Mouse (Mus musculus) stomach, embryonic 15.5 days (tissue): Measurements from ENCODE around the gene Nppa. TPM values are rescaled to one million over a fixed set of nuclear protein-coding genes. Genes with fewer than 3 reads are reported as not detected.

Source experiments
- ATAC-seq: fragments of 200-750 bp; cut with Nextera tagmentation; 2 replicates; pipeline ENCODE4 v1.8.0; 2017; ENCODE audit warnings: low read depth, moderate number of reproducible peaks, moderate TSS enrichment; ENCODE audit not compliant: insufficient read depth, low FRiP score
- H3K27ac ChIP-seq: fragments of 300-500 bp; sonication (generic); 2 replicates; pipeline ENCODE4 v1.5.1; 2015; ENCODE audit warnings: mild to moderate bottlenecking, inconsistent platforms
- H3K27me3 ChIP-seq: fragments of 300-500 bp; sonication (generic); replicated peaks from 2 replicates; pipeline ENCODE4 v1.6.1; 2015; ENCODE audit warnings: inconsistent platforms
- H3K36me3 ChIP-seq: fragments of 300-500 bp; sonication (generic); 2 replicates; pipeline ENCODE4 v1.6.1; 2015; ENCODE audit warnings: inconsistent platforms
- H3K4me1 ChIP-seq: fragments of 300-500 bp; sonication (generic); 2 replicates; pipeline ENCODE4 v1.6.1; 2015; ENCODE audit warnings: inconsistent platforms
- H3K4me2 ChIP-seq: fragments of 300-500 bp; sonication (generic); 2 replicates; pipeline ENCODE4 v1.6.1; 2015; ENCODE audit warnings: mild to moderate bottlenecking, inconsistent platforms
- H3K4me3 ChIP-seq: fragments of 300-500 bp; sonication (generic); replicated peaks from 2 replicates; pipeline ENCODE4 v1.5.1; 2015; ENCODE audit warnings: inconsistent platforms
- H3K9ac ChIP-seq: fragments of 300-500 bp; sonication (generic); 2 replicates; pipeline ENCODE4 v1.6.1; 2015; ENCODE audit warnings: inconsistent platforms
- H3K9me3 ChIP-seq: fragments of 300-500 bp; sonication (generic); 2 replicates; pipeline ENCODE4 v1.6.1; 2016; ENCODE audit warnings: inconsistent platforms
- WGBS: fragments of 180-500 bp; shearing (Covaris S2); methylation state at CpG from one replicate; pipeline ENCODE4 v1.1.7; 2015; 5-methylcytosine and 5-hydroxymethylcytosine counted together
- polyA plus RNA-seq: library from polyadenylated mRNA; unstranded; fragments of >200 nt; fragmentation: Nextera tagmentation; extraction: Ambion mirVana; gene quantifications from 2 replicates; pipeline ENCODE4 v1.2.1, GENCODE M21; 2015

Gene Nppa
- polyA plus RNA-seq, 1 experiment from 2014 or later = 2.6 TPM

DNA sequence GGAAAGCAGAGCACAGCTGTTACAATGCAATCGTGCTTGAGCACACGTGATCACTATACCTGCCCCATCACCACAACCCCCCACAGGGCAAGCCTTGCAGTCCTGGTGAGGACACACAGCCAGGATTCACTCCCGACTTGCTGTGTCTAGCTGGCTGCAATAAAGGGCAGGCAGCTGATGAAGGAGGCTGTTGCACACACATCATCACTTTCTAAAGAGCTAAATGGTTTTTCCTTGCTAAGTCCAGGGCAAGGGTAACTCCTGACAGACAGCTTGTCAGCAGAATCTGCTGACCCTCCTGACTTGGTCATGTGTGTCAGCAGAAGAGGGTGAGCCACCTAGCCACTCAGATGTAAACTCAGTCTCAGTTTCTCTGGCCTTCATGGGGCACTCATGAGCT is 16.5 kb downstream of the Nppa start:
- Histone ChIP-seq H3K27ac (no peak overlapping the region), H3K4me2 (no peak overlapping the region), H3K4me3 (no peak overlapping the region), H3K4me1 (no peaks in the 10 kb centered on the region), H3K9me3 (no peaks in the 10 kb centered on the region), H3K9ac (no peak overlapping the region), H3K27me3 (no peaks in the 10 kb centered on the region), H3K36me3 (peaks cover 57% of the 10 kb centered on the region)
- no peak for ATAC-seq
- 84% methylated on average over 3 of the region's 3 CpGs for WGBS

DNA sequence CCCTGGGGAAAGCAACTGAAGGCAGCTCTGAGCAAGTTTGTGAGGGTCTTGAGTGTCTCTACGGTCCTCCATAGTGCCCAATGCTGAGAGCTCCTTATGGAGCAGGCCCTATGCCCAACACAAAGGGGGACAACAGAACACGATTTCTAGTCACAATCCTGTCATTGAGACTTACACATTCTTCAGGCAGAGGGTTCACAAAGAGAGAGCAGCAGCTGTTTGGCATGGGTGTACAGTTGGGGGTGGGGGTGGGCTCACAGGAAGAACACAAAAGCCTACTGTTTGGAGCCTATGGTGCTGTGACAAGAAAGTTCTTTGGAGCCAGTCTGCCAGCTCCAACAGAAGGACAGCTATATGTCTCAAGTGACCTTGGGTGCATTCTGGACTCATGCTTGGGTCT is 17.9 kb downstream of the Nppa start:
- no peaks in the 10 kb centered on the region for H3K27me3 ChIP-seq
- no peak overlapping the region for H3K27ac ChIP-seq
- H3K4me1 ChIP-seq = no peaks in the 10 kb centered on the region
- no peaks in the 10 kb centered on the region for H3K9me3 ChIP-seq
- no peak overlapping the region for H3K4me2 ChIP-seq
- 87% methylated on average over 2 of the region's 2 CpGs for WGBS
- no peak overlapping the region for H3K4me3 ChIP-seq
- no peak overlapping the region for H3K9ac ChIP-seq
- H3K36me3 ChIP-seq = peaks cover 47% of the 10 kb centered on the region
- ATAC-seq = no peak

DNA sequence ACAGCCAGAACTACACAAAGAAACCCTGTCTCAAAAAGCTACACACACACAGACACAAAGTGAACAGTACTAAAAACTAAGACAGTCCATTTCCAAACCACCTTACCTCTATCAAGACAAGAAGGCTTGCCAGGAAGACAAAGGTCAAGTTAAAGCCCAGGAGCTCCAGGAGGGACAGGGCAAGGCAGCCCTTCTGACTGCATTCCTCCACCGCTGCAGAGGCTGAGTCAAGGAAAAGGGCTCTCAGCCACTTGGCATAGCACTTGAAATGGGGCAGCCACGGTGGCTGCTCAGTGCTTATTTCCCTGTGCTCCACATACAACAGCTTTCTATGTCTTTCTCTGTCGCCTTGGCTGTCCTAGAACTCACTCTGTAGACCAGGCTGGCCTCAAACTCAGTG is 23.5 kb downstream of the Nppa start:
- no peak overlapping the region for H3K4me2 ChIP-seq

DNA sequence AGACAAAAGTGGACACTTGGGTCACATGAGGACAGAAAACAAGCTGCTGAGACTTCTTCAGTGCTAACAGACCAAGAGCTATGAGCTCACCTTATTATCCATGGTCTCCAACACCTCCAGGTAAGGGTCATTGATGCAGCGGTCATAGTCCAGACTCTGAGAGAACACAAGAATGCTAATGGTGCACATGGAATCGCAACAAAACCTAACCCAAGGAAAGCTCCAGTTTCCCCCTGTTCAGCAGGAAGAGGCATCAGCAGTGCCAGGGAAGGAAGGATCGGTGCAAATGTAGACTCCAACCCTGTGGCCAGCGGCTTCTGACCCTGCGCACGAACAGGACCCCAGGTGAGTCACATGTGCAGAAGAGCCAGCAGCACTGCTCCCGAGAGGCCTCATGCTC is 28.8 kb downstream of the Nppa start:
- 90% methylated on average over 7 of the region's 7 CpGs for WGBS
- no peak overlapping the region for H3K27ac ChIP-seq
- H3K36me3 ChIP-seq = peaks cover 14% of the 10 kb centered on the region; the same call in 1 of the 2 replicates
- no peaks in the 10 kb centered on the region for H3K9me3 ChIP-seq
- H3K27me3 ChIP-seq = no peaks in the 10 kb centered on the region
- H3K4me1 ChIP-seq = no peaks in the 10 kb centered on the region
- no peak overlapping the region for H3K4me2 ChIP-seq
- no peak overlapping the region for H3K9ac ChIP-seq
- no peak overlapping the region for H3K4me3 ChIP-seq
- ATAC-seq = no peak

More for the DNA sequence above, 23.5 kb downstream of the Nppa start:
- H3K27me3 ChIP-seq = no peaks in the 10 kb centered on the region
- H3K4me3 ChIP-seq = no peak overlapping the region
- no peaks in the 10 kb centered on the region for H3K9me3 ChIP-seq
- no peaks in the 10 kb centered on the region for H3K4me1 ChIP-seq
- ATAC-seq = no peak
- no peak overlapping the region for H3K9ac ChIP-seq
- no peak overlapping the region for H3K27ac ChIP-seq
- 92% methylated on average over 3 of the region's 3 CpGs for WGBS
- peaks cover 28% of the 10 kb centered on the region for H3K36me3 ChIP-seq

DNA sequence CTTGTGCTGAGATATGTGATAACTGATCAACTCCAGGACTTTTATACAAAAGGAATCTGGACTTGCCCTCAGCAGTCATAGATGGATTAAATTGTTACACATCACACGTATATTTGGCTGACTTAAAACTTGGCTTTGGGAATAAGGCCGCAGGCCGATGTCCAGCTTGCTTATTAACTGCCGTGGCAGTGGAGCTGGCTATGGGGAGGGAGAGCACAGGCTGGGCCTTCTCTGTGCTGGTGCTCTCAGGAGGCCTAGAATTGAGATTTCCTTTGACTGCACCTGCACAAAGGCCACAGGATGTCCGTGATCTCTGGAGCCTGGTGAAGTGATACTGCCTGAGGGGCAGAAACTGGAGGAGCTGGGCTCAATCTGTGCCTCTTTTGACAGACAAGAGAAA is 30.0 kb downstream of the Nppa start:
- WGBS = 75% methylated on average over 5 of the region's 5 CpGs
- no peaks in the 10 kb centered on the region for H3K4me1 ChIP-seq
- H3K27ac ChIP-seq = no peak overlapping the region
- no peak overlapping the region for H3K4me2 ChIP-seq
- no peak for ATAC-seq
- 0 out of 2 replicates have a peak, but pooled peaks cover 7% of the 10 kb centered on the region for H3K36me3 ChIP-seq
- H3K27me3 ChIP-seq = no peaks in the 10 kb centered on the region
- H3K9ac ChIP-seq = no peak overlapping the region
- H3K9me3 ChIP-seq = no peaks in the 10 kb centered on the region
- no peak overlapping the region for H3K4me3 ChIP-seq

DNA sequence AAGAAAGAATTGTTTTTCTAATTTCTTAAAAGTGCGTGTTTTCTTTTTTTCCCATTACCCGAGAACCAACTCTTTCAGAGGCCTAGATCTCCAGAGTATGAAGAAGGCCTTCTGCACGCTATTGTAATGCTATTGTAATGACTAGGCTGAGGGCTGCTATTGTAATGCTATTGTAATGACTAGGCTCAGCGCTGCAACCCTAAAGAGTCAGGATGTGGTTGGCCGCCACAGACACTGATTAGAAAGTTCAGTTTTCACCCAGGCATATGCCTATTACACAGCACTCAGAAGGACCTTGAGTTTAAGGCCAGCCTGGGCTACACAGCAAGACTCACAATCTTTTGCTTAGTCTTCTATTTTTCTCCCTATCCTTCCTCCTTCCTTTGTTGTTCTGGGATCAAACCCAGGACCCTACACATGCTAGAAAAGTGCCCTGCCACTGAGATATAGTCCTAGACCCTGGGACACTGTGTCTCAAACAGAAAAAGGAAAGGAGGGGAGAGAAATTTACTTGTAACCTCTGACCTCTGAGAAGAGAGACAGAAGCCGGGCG is 33.4 kb downstream of the Nppa start:
- 83% methylated on average over 7 of the region's 7 CpGs for WGBS
- no peak overlapping the region for H3K4me2 ChIP-seq
- H3K36me3 ChIP-seq = no peaks in the 10 kb centered on the region
- no peak overlapping the region for H3K4me3 ChIP-seq
- no peak overlapping the region for H3K27ac ChIP-seq
- no peak overlapping the region for H3K9ac ChIP-seq
- H3K9me3 ChIP-seq = no peaks in the 10 kb centered on the region
- peaks cover 5% of the 10 kb centered on the region; the same call in 1 of the 2 replicates for H3K4me1 ChIP-seq
- no peak for ATAC-seq
- no peaks in the 10 kb centered on the region for H3K27me3 ChIP-seq

DNA sequence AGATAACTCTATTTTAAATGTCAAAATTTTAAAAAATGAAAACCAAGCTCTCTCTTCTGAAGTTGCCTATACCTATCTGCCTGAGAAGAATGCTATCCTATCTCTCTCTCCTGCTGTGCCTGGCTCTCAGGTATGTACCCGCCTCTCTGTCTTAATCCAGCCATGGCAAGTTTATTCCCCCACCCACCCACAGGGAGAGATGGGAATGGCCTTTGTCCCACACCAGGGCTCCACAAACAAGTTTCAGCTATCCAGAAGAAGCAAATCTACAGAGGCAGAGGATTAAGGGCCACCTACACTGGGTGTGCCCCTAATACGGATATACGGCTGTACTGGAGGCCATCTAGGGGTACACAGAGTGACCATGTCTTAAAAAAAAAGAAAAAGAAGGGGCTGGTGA is 34.9 kb downstream of the Nppa start:
- no peaks in the 10 kb centered on the region for H3K9me3 ChIP-seq
- no peak overlapping the region for H3K4me3 ChIP-seq
- no peak overlapping the region for H3K27ac ChIP-seq
- no peaks in the 10 kb centered on the region for H3K27me3 ChIP-seq
- no peak for ATAC-seq
- peaks cover 16% of the 10 kb centered on the region for H3K4me1 ChIP-seq
- H3K36me3 ChIP-seq = no peaks in the 10 kb centered on the region
- no peak overlapping the region for H3K9ac ChIP-seq
- H3K4me2 ChIP-seq = no peak overlapping the region
- WGBS = 89% methylated on average over 3 of the region's 3 CpGs

DNA sequence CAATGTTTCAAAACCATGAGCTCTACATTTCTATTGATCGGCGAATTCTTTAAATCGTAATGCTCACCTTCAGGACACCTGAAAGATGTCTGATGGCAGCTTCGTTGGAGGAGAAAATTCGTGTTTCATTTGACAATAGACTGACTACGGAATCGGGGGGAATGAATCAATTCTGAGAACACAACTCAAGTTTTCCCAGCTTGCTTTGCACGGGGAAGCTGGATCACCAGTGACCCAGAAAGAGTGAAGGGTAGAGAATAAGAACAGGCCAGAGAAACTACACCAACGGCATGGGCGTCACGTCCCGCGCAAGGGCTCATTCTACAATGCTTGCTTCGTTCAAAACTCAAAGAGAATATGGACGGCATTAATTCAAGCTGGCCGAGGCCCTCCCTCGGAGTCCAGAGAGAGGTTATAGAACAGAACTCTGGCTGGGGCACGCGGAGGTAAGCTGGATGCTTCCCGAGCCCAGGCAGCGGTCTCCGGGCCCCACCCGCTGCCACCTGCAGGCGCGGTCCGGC is 37.6 kb downstream of the Nppa start:
- H3K9ac ChIP-seq = peak overlapping the region; percentile 56
- H3K36me3 ChIP-seq = no peaks in the 10 kb centered on the region
- WGBS = 6% methylated on average over 26 of the region's 26 CpGs
- peak overlapping the region; percentile 88 for H3K27ac ChIP-seq
- no peak for ATAC-seq
- H3K4me3 ChIP-seq = peak overlapping the region; percentile 90
- peak overlapping the region; percentile 68 for H3K4me2 ChIP-seq
- peaks cover 27% of the 10 kb centered on the region for H3K4me1 ChIP-seq
- no peaks in the 10 kb centered on the region for H3K9me3 ChIP-seq
- H3K27me3 ChIP-seq = no peaks in the 10 kb centered on the region

DNA sequence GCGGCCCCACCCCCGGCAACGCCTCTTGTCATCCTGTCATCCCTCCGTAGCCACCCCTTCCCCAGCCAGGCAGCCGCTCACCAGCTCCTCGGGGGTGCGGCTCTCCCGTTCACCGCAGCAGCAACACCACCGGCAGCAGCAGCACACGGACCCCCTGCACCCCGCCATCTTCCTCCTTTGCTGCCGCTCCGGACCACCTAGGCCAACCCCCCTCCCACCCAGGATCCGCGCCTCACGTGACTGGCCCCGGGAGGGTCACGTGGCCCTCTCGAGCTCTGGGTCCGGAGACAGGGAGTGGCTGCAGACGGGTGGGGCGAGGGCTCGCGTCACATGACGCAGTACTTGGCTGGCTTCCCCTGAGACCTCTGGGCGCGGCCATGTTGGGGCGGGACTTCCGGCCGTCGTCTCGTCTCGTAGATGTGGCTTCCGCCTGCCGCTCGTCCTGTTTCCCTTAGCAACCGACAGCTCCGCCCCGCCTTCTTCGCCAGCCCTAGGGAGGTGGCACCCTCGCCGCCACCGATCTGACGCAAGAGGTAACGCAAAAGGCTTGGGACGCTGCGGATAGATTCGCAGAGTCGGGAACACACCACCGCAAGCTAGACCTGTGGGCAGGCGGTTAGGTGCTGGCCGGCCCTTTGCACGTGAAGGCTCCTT is 38.2 kb downstream of the Nppa start, which contains the start of the genes Clcn6 and Mthfr:
Clcn6 (minus strand) TSS at position 222 of the 654 bp plus-strand sequence.
Mthfr (plus strand) TSS at position 478 of the 654 bp plus-strand sequence.
- WGBS = under 1% methylated on average over 54 of the region's 54 CpGs
- H3K9ac ChIP-seq = peak within 1 kb of the TSS; percentile 56
- no peaks in the 10 kb centered on the region for H3K27me3 ChIP-seq
- H3K4me2 ChIP-seq = peak within 1 kb of the TSS; percentile 83
- peak within 1 kb of the TSS; percentile 90 for H3K4me3 ChIP-seq
- ATAC-seq = peak; percentile 94
- peaks cover 27% of the 10 kb centered on the region for H3K4me1 ChIP-seq
- peak within 1 kb of the TSS; percentile 88 for H3K27ac ChIP-seq
- no peaks in the 10 kb centered on the region for H3K36me3 ChIP-seq
- H3K9me3 ChIP-seq = no peaks in the 10 kb centered on the region

DNA sequence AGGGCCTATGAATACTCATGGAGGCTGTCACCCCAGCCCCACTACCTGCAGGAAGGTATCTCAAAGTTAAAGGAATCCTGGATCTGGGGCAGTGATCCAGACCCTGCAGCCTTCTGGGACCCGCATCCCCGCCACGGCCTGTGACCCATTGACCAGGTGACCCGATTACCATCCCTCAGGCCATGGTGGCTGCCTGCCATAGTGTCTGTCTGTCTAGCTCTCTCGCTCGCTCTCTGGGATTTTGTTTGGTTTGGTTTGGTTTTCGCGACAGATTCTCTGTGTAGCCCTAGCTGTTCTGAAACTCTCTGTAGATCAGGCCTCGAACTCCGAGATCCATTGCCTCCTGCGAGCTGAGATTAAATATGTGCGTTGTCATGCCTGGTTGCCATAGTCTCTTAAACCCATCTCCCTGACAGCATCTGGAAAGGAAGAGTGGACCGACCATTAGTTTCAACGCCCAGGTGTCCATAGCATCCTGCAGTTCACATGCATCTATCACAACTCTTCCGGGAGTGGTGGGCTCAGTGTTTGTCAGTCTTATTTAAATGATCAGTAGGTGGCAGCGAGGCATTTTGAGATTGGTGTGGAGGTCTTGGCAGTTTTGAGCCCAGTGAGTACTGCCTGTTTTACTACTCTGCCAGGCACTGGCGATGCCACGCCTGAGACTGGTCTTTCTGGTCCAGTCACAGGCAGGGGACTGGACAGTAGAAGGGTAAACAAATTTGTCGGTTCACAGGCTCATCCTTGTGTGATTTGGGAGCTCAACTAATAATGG is 38.9 kb downstream of the Nppa start:
- 17% methylated on average over 19 of the region's 19 CpGs for WGBS
- H3K36me3 ChIP-seq = 0 out of 2 replicates have a peak, but pooled peaks cover 6% of the 10 kb centered on the region
- no peak for ATAC-seq

DNA sequence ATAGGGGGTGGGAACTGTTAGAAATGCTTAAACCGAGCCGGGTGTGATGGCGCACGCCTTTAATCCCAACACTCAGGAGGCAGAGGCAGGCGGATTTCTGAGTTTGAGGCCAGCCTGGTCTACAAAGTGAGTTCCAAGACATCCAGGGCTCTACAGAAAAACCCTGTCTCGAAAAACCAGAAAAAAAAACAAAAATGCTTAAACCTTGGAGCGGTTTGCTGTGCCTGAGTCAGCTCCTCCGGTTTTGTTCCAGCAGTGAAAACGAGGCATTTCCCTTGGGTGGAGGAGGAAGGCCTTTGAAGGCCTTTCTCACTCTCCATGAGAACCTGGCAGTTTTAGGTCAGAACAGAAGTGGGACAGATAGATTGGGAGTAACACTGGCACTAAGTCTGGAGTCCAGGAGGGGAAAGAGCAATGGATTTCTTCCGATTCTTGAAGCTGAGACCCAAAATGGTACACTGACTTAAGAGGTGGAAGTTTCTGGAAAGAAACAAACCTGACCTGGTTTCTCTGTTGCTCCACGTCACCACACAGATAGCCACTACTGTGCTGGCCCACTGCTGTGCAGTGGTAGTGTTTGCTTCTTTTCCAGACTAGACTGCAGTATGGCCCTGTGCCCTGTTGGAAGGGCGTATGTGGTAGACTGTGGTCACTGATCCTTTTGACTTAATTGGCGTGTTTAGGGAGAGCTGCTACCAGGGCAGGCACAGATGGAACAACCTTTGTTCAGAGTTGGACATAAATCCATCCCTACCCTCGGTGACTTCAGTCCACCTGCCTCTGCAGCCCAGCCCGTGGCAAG is 39.7 kb downstream of the Nppa start:
- 63% methylated on average over 15 of the region's 15 CpGs for WGBS
- H3K9ac ChIP-seq = no peak overlapping the region

More for the DNA sequence above, 38.9 kb downstream of the Nppa start:
- Histone ChIP-seq H3K27me3 (no peaks in the 10 kb centered on the region), H3K9ac (peak overlapping the region; percentile 36; the same call in 1 of the 2 replicates), H3K4me3 (peak overlapping the region; percentile 90), H3K9me3 (no peaks in the 10 kb centered on the region), H3K4me1 (peaks cover 27% of the 10 kb centered on the region), H3K27ac (peak overlapping the region; percentile 83), H3K4me2 (peak overlapping the region; percentile 83)

More for the DNA sequence above, 39.7 kb downstream of the Nppa start:
- Histone ChIP-seq H3K4me2 (peak overlapping the region; percentile 83), H3K4me3 (peak overlapping the region; percentile 90), H3K27ac (peak overlapping the region; percentile 83), H3K27me3 (no peaks in the 10 kb centered on the region), H3K9me3 (no peaks in the 10 kb centered on the region), H3K4me1 (peaks cover 27% of the 10 kb centered on the region), H3K36me3 (0 out of 2 replicates have a peak, but pooled peaks cover 9% of the 10 kb centered on the region)
- no peak for ATAC-seq
